Mouse (Mus musculus): ENCODE results near the gene Tmem145. TPM values are rescaled to one million over a fixed set of nuclear protein-coding genes. Genes with fewer than 3 reads are reported as not detected.

The Tmem145 gene
- polyA plus RNA-seq, 1 experiment from 2014 or later, result 0.50 TPM

GRCm38 (mm10) chr7:25270652-25271633 is 35.0 kb upstream of the Tmem145 start:
- H3K27me3 ChIP-seq (ENCODE audit: insufficient read depth, low read length), result no peaks in the 10 kb centered on the region
- peaks cover 22% of the 10 kb centered on the region for H3K36me3 ChIP-seq (ENCODE audit: insufficient read depth, low read length)
- no peak overlapping the region for H3K4me3 ChIP-seq (replicated peaks; ENCODE audit: low read depth, low read length)
- no peaks in the 10 kb centered on the region for H3K9me3 ChIP-seq (replicated peaks; ENCODE audit: low read length)
- H3K4me1 ChIP-seq (replicated peaks; ENCODE audit: insufficient read depth, low read length), result peaks cover 20% of the 10 kb centered on the region
- no peak for TF ChIP-seq CTCF (IDR thresholded peaks at IDR 0.05; ENCODE audit: low read depth)
- WGBS, result 82% methylated on average over 35 of the region's 35 CpGs
- no peak for DNase-seq (ENCODE audit: low spot score)
- H3K27ac ChIP-seq, result 0 out of 2 replicates have a peak overlapping the region, but pooled peaks have one; percentile 77
- no peak overlapping the region for H3K9ac ChIP-seq (ENCODE audit: low read depth, low read length)
- ATAC-seq (replicated peaks; ENCODE audit: low FRiP score, low read depth), result no peak
- no peak overlapping the region for H3K4me2 ChIP-seq (ENCODE audit: low read length)

- Histone ChIP-seq H3K36me3 (ENCODE audit: insufficient read depth, low read length) (peaks cover 22% of the 10 kb centered on the region), H3K27ac (no peak overlapping the region), H3K9ac (ENCODE audit: low read depth, low read length) (no peak overlapping the region), H3K27me3 (ENCODE audit: insufficient read depth, low read length) (no peaks in the 10 kb centered on the region), H3K4me3 (replicated peaks; ENCODE audit: low read depth, low read length) (no peak overlapping the region), H3K4me1 (replicated peaks; ENCODE audit: insufficient read depth, low read length) (peaks cover 25% of the 10 kb centered on the region), H3K4me2 (ENCODE audit: low read length) (no peak overlapping the region), H3K9me3 (replicated peaks; ENCODE audit: low read length) (no peaks in the 10 kb centered on the region)
- TF ChIP-seq CTCF (IDR thresholded peaks at IDR 0.05; ENCODE audit: low read depth), result no peak
- 93% methylated on average over 30 of the region's 30 CpGs for WGBS
- no peak for ATAC-seq (replicated peaks; ENCODE audit: low FRiP score, low read depth)
- no peak for DNase-seq (ENCODE audit: low spot score)
These were observed 34.1 kb upstream of the Tmem145 start for GRCm38 (mm10) chr7:25271651-25272444.

- 80% methylated on average over 36 of the region's 38 CpGs for WGBS
- H3K27ac ChIP-seq, result no peak overlapping the region
- H3K4me1 ChIP-seq (replicated peaks; ENCODE audit: insufficient read depth, low read length), result peaks cover 28% of the 10 kb centered on the region
- TF ChIP-seq CTCF (IDR thresholded peaks at IDR 0.05; ENCODE audit: low read depth), result no peak
- ATAC-seq (replicated peaks; ENCODE audit: low FRiP score, low read depth) (no peak), DNase-seq (ENCODE audit: low spot score) (no peak)
- no peaks in the 10 kb centered on the region for H3K27me3 ChIP-seq (ENCODE audit: insufficient read depth, low read length)
- H3K4me2 ChIP-seq (ENCODE audit: low read length), result no peak overlapping the region
- H3K9me3 ChIP-seq (replicated peaks; ENCODE audit: low read length), result no peaks in the 10 kb centered on the region
- no peak overlapping the region for H3K4me3 ChIP-seq (replicated peaks; ENCODE audit: low read depth, low read length)
- no peak overlapping the region for H3K9ac ChIP-seq (ENCODE audit: low read depth, low read length)
- H3K36me3 ChIP-seq (ENCODE audit: insufficient read depth, low read length), result peaks cover 22% of the 10 kb centered on the region
These were observed 33.3 kb upstream of the Tmem145 start for GRCm38 (mm10) chr7:25272445-25273258.

GRCm38 (mm10) chr7:25273259-25274241 is 32.4 kb upstream of the Tmem145 start:
- H3K36me3 ChIP-seq (ENCODE audit: insufficient read depth, low read length), result peaks cover 22% of the 10 kb centered on the region
- no peak overlapping the region for H3K4me3 ChIP-seq (replicated peaks; ENCODE audit: low read depth, low read length)
- no peak overlapping the region for H3K4me2 ChIP-seq (ENCODE audit: low read length)
- H3K27me3 ChIP-seq (ENCODE audit: insufficient read depth, low read length), result no peaks in the 10 kb centered on the region
- no peak for DNase-seq (ENCODE audit: low spot score)
- H3K4me1 ChIP-seq (replicated peaks; ENCODE audit: insufficient read depth, low read length), result peaks cover 32% of the 10 kb centered on the region
- ATAC-seq (replicated peaks; ENCODE audit: low FRiP score, low read depth), result no peak
- H3K9ac ChIP-seq (ENCODE audit: low read depth, low read length), result no peak overlapping the region; the same call in 1 of the 2 replicates
- no peaks in the 10 kb centered on the region for H3K9me3 ChIP-seq (replicated peaks; ENCODE audit: low read length)
- no peak for TF ChIP-seq CTCF (IDR thresholded peaks at IDR 0.05; ENCODE audit: low read depth)
- WGBS, result 92% methylated on average over 22 of the region's 22 CpGs
- no peak overlapping the region for H3K27ac ChIP-seq

- Histone ChIP-seq H3K27me3 (ENCODE audit: insufficient read depth, low read length) (no peaks in the 10 kb centered on the region), H3K27ac (no peak overlapping the region), H3K36me3 (ENCODE audit: insufficient read depth, low read length) (peaks cover 22% of the 10 kb centered on the region), H3K9ac (ENCODE audit: low read depth, low read length) (peak overlapping the region; percentile 19; the same call in 1 of the 2 replicates), H3K4me3 (replicated peaks; ENCODE audit: low read depth, low read length) (no peak overlapping the region), H3K4me2 (ENCODE audit: low read length) (no peak overlapping the region), H3K4me1 (replicated peaks; ENCODE audit: insufficient read depth, low read length) (peaks cover 26% of the 10 kb centered on the region), H3K9me3 (replicated peaks; ENCODE audit: low read length) (no peaks in the 10 kb centered on the region)
- DNase-seq (ENCODE audit: low spot score), result no peak
- no peak for TF ChIP-seq CTCF (IDR thresholded peaks at IDR 0.05; ENCODE audit: low read depth)
- WGBS, result 35% methylated on average over 5 of the region's 5 CpGs
- no peak for ATAC-seq (replicated peaks; ENCODE audit: low FRiP score, low read depth)
These were observed 31.3 kb upstream of the Tmem145 start for GRCm38 (mm10) chr7:25274571-25274970.

All from kidney, postnatal 0 days (tissue).